Mouse (Mus musculus) CH12.LX (cell line): ENCODE data around the gene Klhl10. TPM values are rescaled to one million over a fixed set of nuclear protein-coding genes. Genes with fewer than 3 reads are reported as not detected.

Experiments used
- DNase-seq: peaks from one replicate; pipeline ENCODE4 v3.0.0-alpha.2; 2013; ENCODE audit errors: extremely low read depth
- H3K27ac ChIP-seq: 2 replicates; pipeline ENCODE4 v1.5.1; 2012; ENCODE audit warnings: low read depth, mild to moderate bottlenecking, control low read depth, moderate library complexity; ENCODE audit not compliant: insufficient read depth
- H3K27me3 ChIP-seq: replicated peaks from 2 replicates; pipeline ENCODE3; 2012; ENCODE audit warnings: inconsistent platforms
- H3K36me3 ChIP-seq, 2 experiments: replicated peaks in 1 of 2; 2 replicates each; pipeline versions ENCODE3 to v1.6.1; 2012; ENCODE audit warnings: inconsistent platforms in 1 of 2, low read length in 1 of 2, mild to moderate bottlenecking in 1 of 2, mixed read lengths in 1 of 2, moderate library complexity in 1 of 2; ENCODE audit not compliant: control insufficient read depth in 1 of 2, insufficient read depth in 1 of 2
- H3K4me1 ChIP-seq, 2 experiments: 2 replicates each; pipeline ENCODE4 v1.6.1; 2012; ENCODE audit warnings: inconsistent platforms in 1 of 2, moderate library complexity in 1 of 2; ENCODE audit not compliant: insufficient read depth in 2 of 2, control insufficient read depth in 1 of 2
- H3K4me2 ChIP-seq: 2 replicates; pipeline ENCODE4 v1.6.1; 2012; ENCODE audit warnings: low read depth, mild to moderate bottlenecking, control low read depth; ENCODE audit not compliant: poor library complexity, insufficient read depth, severe bottlenecking
- H3K4me3 ChIP-seq, 3 experiments: fragments of 150-350 bp in 1 of 3; sonication (generic) in 1 of 3; replicated peaks in 1 of 3; 2 replicates each; pipeline versions ENCODE3 to v1.5.1; 2011 to 2012; ENCODE audit warnings: low read depth in 2 of 3, low read length in 2 of 3, mild to moderate bottlenecking in 2 of 3, moderate library complexity in 2 of 3, control low read depth in 1 of 3, improper control_type of control experiment in 1 of 3, inconsistent platforms in 1 of 3, mixed read lengths in 1 of 3; ENCODE audit not compliant: poor library complexity in 1 of 3
- H3K79me2 ChIP-seq: replicated peaks from 2 replicates; pipeline ENCODE4 v1.6.1; 2012; ENCODE audit warnings: mild to moderate bottlenecking, moderate library complexity; ENCODE audit not compliant: control insufficient read depth, poor library complexity, insufficient read depth, severe bottlenecking; ENCODE audit errors: extremely low read depth
- H3K9ac ChIP-seq: 2 replicates; pipeline ENCODE4 v1.6.1; 2012; ENCODE audit warnings: low read depth, mild to moderate bottlenecking, control low read depth, moderate library complexity; ENCODE audit not compliant: insufficient read depth
- H3K9me3 ChIP-seq: replicated peaks from 2 replicates; pipeline ENCODE3; 2012; ENCODE audit warnings: low read length, inconsistent platforms, mixed read lengths
- BHLHE40 ChIP-seq: IDR thresholded peaks from 2 replicates; pipeline ENCODE4 v1.6.1; 2011; ENCODE audit warnings: mild to moderate bottlenecking, low read depth, low read length, improper control_type of control experiment
- CHD1 ChIP-seq: IDR thresholded peaks from 2 replicates; pipeline ENCODE4 v1.6.1; 2012; ENCODE audit warnings: low read depth, low read length, improper control_type of control experiment, inconsistent platforms
- E2F4 ChIP-seq: IDR thresholded peaks from 2 replicates; pipeline ENCODE4 v1.6.1; 2011; ENCODE audit warnings: low read depth, low read length, improper control_type of control experiment; ENCODE audit not compliant: insufficient replicate concordance
- ETS1 ChIP-seq: conservative IDR thresholded peaks from 2 replicates; pipeline ENCODE4 v1.6.1; 2012; ENCODE audit warnings: low read depth, mild to moderate bottlenecking, inconsistent platforms, low read length, improper control_type of control experiment, moderate library complexity
- GABPA ChIP-seq: IDR thresholded peaks from 2 replicates; pipeline ENCODE4 v1.6.1; 2012; ENCODE audit warnings: low read depth, low read length, improper control_type of control experiment, inconsistent platforms; ENCODE audit not compliant: insufficient replicate concordance
- HCFC1 ChIP-seq: IDR thresholded peaks from 2 replicates; pipeline ENCODE4 v1.6.1; 2012; ENCODE audit warnings: low read depth, mild to moderate bottlenecking, inconsistent platforms, low read length, improper control_type of control experiment
- IRF4 ChIP-seq: IDR thresholded peaks from 2 replicates; pipeline ENCODE4 v1.6.1; 2014; ENCODE audit warnings: low read depth, mild to moderate bottlenecking, inconsistent platforms, low read length, improper control_type of control experiment
- JUN ChIP-seq: IDR thresholded peaks from 2 replicates; pipeline ENCODE4 v1.6.1; 2011; ENCODE audit warnings: low read depth, mild to moderate bottlenecking, low read length, improper control_type of control experiment, moderate library complexity; ENCODE audit not compliant: insufficient read depth
- KAT2A ChIP-seq: IDR thresholded peaks from 2 replicates; pipeline ENCODE4 v1.6.1; 2012; ENCODE audit warnings: low read length, improper control_type of control experiment, inconsistent platforms; ENCODE audit not compliant: insufficient replicate concordance
- MAFK ChIP-seq: IDR thresholded peaks from 2 replicates; pipeline ENCODE4 v1.6.1; 2011; ENCODE audit warnings: low read length, improper control_type of control experiment; ENCODE audit not compliant: insufficient replicate concordance
- MAZ ChIP-seq: IDR thresholded peaks from 2 replicates; pipeline ENCODE4 v1.6.1; 2012; ENCODE audit warnings: low read depth, mild to moderate bottlenecking, inconsistent platforms, low read length, improper control_type of control experiment, moderate library complexity
- MYC ChIP-seq: IDR thresholded peaks from 2 replicates; pipeline ENCODE4 v1.6.1; 2011; ENCODE audit warnings: low read depth, mild to moderate bottlenecking, improper control_type of control experiment, low read length
- NELFE ChIP-seq: IDR thresholded peaks from 2 replicates; pipeline ENCODE4 v1.6.1; 2011; ENCODE audit warnings: low read depth, low read length, improper control_type of control experiment
- NRF1 ChIP-seq: IDR thresholded peaks from 2 replicates; pipeline ENCODE4 v1.6.1; 2014; ENCODE audit warnings: low read depth, mild to moderate bottlenecking, inconsistent platforms, low read length, improper control_type of control experiment, moderate library complexity
- PAX5 ChIP-seq: IDR thresholded peaks from 2 replicates; pipeline ENCODE4 v1.6.1; 2012; ENCODE audit warnings: low read length, inconsistent platforms, mixed read lengths
- POLR2AphosphoS2 ChIP-seq: IDR thresholded peaks from 2 replicates; pipeline ENCODE4 v1.6.1; 2011; ENCODE audit warnings: low read depth, low read length, improper control_type of control experiment
- RAD21 ChIP-seq: IDR thresholded peaks from 2 replicates; pipeline ENCODE4 v1.6.1; 2011; ENCODE audit warnings: low read depth, mild to moderate bottlenecking, low read length, improper control_type of control experiment, moderate library complexity
- RCOR1 ChIP-seq: conservative IDR thresholded peaks from 2 replicates; pipeline ENCODE4 v1.6.1; 2012; ENCODE audit warnings: low read depth, mild to moderate bottlenecking, inconsistent platforms, low read length, improper control_type of control experiment
- SMC3 ChIP-seq: IDR thresholded peaks from 2 replicates; pipeline ENCODE4 v1.6.1; 2011; ENCODE audit warnings: low read depth, low read length, improper control_type of control experiment
- TCF12 ChIP-seq: IDR thresholded peaks from 2 replicates; pipeline ENCODE4 v1.6.1; 2014; ENCODE audit warnings: low read depth, mild to moderate bottlenecking, inconsistent platforms, low read length, improper control_type of control experiment
- USF1 ChIP-seq: IDR thresholded peaks from 2 replicates; pipeline ENCODE4 v1.6.1; 2014; ENCODE audit warnings: low read depth, mild to moderate bottlenecking, inconsistent platforms, low read length, improper control_type of control experiment
- USF2 ChIP-seq: conservative IDR thresholded peaks from 2 replicates; pipeline ENCODE4 v1.6.1; 2011; ENCODE audit warnings: low read depth, low read length, improper control_type of control experiment
- ZKSCAN1 ChIP-seq: IDR thresholded peaks from 2 replicates; pipeline ENCODE4 v1.6.1; 2012; ENCODE audit warnings: low read depth, inconsistent platforms, low read length, improper control_type of control experiment, borderline replicate concordance
- ZNF384 ChIP-seq: IDR thresholded peaks from 2 replicates; pipeline ENCODE4 v1.6.1; 2012; ENCODE audit warnings: low read depth, low read length, improper control_type of control experiment, inconsistent platforms
- dilution Hi-C: fragments of 300-500 bp; cut with MboI; formaldehyde crosslinking; loops from 2 replicates; pipeline ENCODE4 v1.14.3; 2020; ENCODE audit warnings: low sequenced_read_pairs; ENCODE audit not compliant: extremely low pct_unique_long_range_greater_than_20kb, extremely low pct_ligation_motif_present
- in situ Hi-C: fragments of 300-500 bp; cut with MboI; formaldehyde crosslinking; loops from 3 replicates; pipeline ENCODE4 v1.14.3; 2019; ENCODE audit warnings: low sequenced_read_pairs, low pct_ligation_motif_present, low pct_unique_long_range_greater_than_20kb, mixed read lengths
- polyA plus RNA-seq: library from polyadenylated mRNA; unstranded; fragments of >175 nt; gene quantifications from 2 replicates; pipeline ENCODE4 v1.2.1, GENCODE M21; 2012; ENCODE audit warnings: low read depth; ENCODE audit not compliant: insufficient read length
- total RNA-seq, 2 experiments: library from RNA; depleted of rRNA; stranded (reverse); fragments of 300-350 nt in 1 of 2; fragments of >200 nt in 1 of 2; gene quantifications; 2 replicates each; pipeline ENCODE4 v1.2.3; 2012 to 2014

Klhl10 gene
- total and polyA plus RNA-seq, 3 experiments = 0.30 to 1.1 (median 0.48) TPM

GRCm38 (mm10) chr11:100504990-100505660 is 63.4 kb downstream of the Klhl10 start:
- dilution Hi-C loops (no loop called here), in situ Hi-C loops (no loop called here)

DNA sequence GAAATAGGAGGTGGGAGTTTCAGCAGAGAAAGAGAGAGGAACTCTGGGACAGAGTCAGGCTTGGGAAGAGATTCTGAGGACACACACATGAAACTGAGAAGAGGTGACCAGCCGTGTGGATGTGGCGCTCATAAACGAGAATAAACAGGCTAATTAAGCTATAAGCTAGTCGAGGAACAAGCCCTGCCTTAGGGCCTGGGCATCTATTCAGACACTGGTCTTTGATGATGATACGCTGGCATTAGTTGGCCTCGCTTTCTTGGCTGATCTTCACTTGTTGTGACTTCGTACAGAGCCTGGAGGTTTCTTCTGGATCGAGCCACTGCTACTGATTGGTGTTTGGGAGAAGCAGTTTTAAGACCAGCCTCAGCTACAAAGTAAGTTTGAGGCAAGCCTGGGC is 64.3 kb downstream of the Klhl10 start:
- dilution Hi-C loops = no loop called here

More at GRCm38 (mm10) chr11:100504990-100505660, 63.4 kb downstream of the Klhl10 start:
- TF ChIP-seq RCOR1 = no peak
- no peak for TF ChIP-seq NELFE
- TF ChIP-seq POLR2AphosphoS2 = no peak
- TF ChIP-seq MAZ = no peak
- no peak for TF ChIP-seq USF2
- no peak for TF ChIP-seq NRF1
- no peak for TF ChIP-seq MAFK
- no peak for TF ChIP-seq ETS1
- no peak for TF ChIP-seq ZKSCAN1
- TF ChIP-seq MYC = no peak
- TF ChIP-seq BHLHE40 = no peak
- TF ChIP-seq PAX5 = no peak
- peaks cover 78 to 93% of the 10 kb centered on the region in 2 experiments for H3K36me3 ChIP-seq
- no peak overlapping the region for H3K9ac ChIP-seq
- H3K9me3 ChIP-seq = no peaks in the 10 kb centered on the region
- DNase-seq = no peak
- no peak overlapping the region for H3K4me2 ChIP-seq
- H3K4me3 ChIP-seq = no peak overlapping the region
- no peaks in the 10 kb centered on the region for H3K79me2 ChIP-seq
- no peak overlapping the region for H3K27ac ChIP-seq
- H3K27me3 ChIP-seq = no peaks in the 10 kb centered on the region
- H3K4me1 ChIP-seq = peaks cover 0 to 6% of the 10 kb centered on the region in 2 experiments; a peak in 2 of 4 replicates

More for the DNA sequence above, 64.3 kb downstream of the Klhl10 start:
- no peak for DNase-seq
- TF ChIP-seq IRF4 = no peak
- TF ChIP-seq TCF12 = no peak
- no peak for TF ChIP-seq GABPA
- no peak for TF ChIP-seq NELFE
- TF ChIP-seq CHD1 = no peak
- TF ChIP-seq HCFC1 = no peak
- TF ChIP-seq KAT2A = no peak
- no peak for TF ChIP-seq PAX5
- TF ChIP-seq ZNF384 = no peak
- no peak for TF ChIP-seq USF2
- no peak for TF ChIP-seq USF1
- no peak for TF ChIP-seq ZKSCAN1
- TF ChIP-seq SMC3 = no peak
- TF ChIP-seq JUN = no peak
- TF ChIP-seq ETS1 = no peak
- no peak for TF ChIP-seq E2F4
- TF ChIP-seq MAZ = no peak
- TF ChIP-seq RAD21 = no peak
- no peak overlapping the region for H3K9ac ChIP-seq
- in situ Hi-C loops = no loop called here
- no peaks in the 10 kb centered on the region for H3K27me3 ChIP-seq
- no peak overlapping the region for H3K27ac ChIP-seq
- peaks cover 72 to 93% of the 10 kb centered on the region in 2 experiments for H3K36me3 ChIP-seq
- peaks cover 0 to 6% of the 10 kb centered on the region in 2 experiments; a peak in 2 of 4 replicates for H3K4me1 ChIP-seq
- H3K79me2 ChIP-seq = no peaks in the 10 kb centered on the region
- H3K4me2 ChIP-seq = no peak overlapping the region
- no peak overlapping the region for H3K4me3 ChIP-seq
- H3K9me3 ChIP-seq = no peaks in the 10 kb centered on the region
